7 mouse cellular contexts compared by ENCODE assay signal in genomic region chrX:10718021-10718837, GRCm38 (mm10). TPM values are rescaled to one million over a fixed set of nuclear protein-coding genes. Genes with fewer than 3 reads are reported as not detected.
DNase-seq lines count a peak whose midpoint lies in the region; TF ChIP-seq lines count a peak whose summit lies in the region.

No protein-coding gene starts in this region.

- H3K4me1 ChIP-seq in forebrain, embryonic 10.5 days: peaks cover 41% of the 10 kb centered on the region
- peaks cover 20% of the 10 kb centered on the region for H3K4me1 ChIP-seq in hindbrain, embryonic 10.5 days (replicated peaks)
- H3K4me1 ChIP-seq in midbrain, embryonic 10.5 days: peaks cover 34% of the 10 kb centered on the region
- H3K4me1 ChIP-seq in spleen, adult 2 months (ENCODE audit: control insufficient read depth, insufficient read depth, insufficient read length): no peaks in the 10 kb centered on the region; the same call in 1 of the 2 replicates

- peak; percentile 4 for DNase-seq in ES-CJ7 (ENCODE audit: low read depth, low spot score)
- peak; percentile 32 to 40 for DNase-seq in adrenal gland, postnatal 36 days
- DNase-seq in forebrain, embryonic 10.5 days (ENCODE audit: extremely low spot score, low spot score): peak; percentile 33
- DNase-seq in hindbrain, embryonic 10.5 days (ENCODE audit: low spot score): peak; percentile 31
- DNase-seq in layer of hippocampus, postnatal 36 days: peak; percentile 15 to 21
- DNase-seq in midbrain, embryonic 10.5 days (ENCODE audit: low spot score): peak; percentile 39
- peak in 1 of 2 experiments; percentile 13 for DNase-seq in spleen, adult 2 months (ENCODE audit: low read depth in 1 of 2, low spot score in 2 of 2)

- peaks cover 22% of the 10 kb centered on the region for H3K27me3 ChIP-seq in forebrain, embryonic 10.5 days (ENCODE audit: poor library complexity, severe bottlenecking)
- peaks cover 9% of the 10 kb centered on the region; the same call in 1 of the 2 replicates for H3K27me3 ChIP-seq in hindbrain, embryonic 10.5 days (ENCODE audit: insufficient read depth, poor library complexity, severe bottlenecking)
- peaks cover 5% of the 10 kb centered on the region for H3K27me3 ChIP-seq in midbrain, embryonic 10.5 days (ENCODE audit: low read depth, poor library complexity, severe bottlenecking)
- H3K27me3 ChIP-seq in spleen, adult 2 months (ENCODE audit: control insufficient read depth, insufficient read depth, low read length): no peaks in the 10 kb centered on the region

- H3K36me3 ChIP-seq in forebrain, embryonic 10.5 days (replicated peaks): no peaks in the 10 kb centered on the region
- H3K36me3 ChIP-seq in hindbrain, embryonic 10.5 days: no peaks in the 10 kb centered on the region
- H3K36me3 ChIP-seq in midbrain, embryonic 10.5 days: no peaks in the 10 kb centered on the region
- no peaks in the 10 kb centered on the region for H3K36me3 ChIP-seq in spleen, adult 2 months (ENCODE audit: control insufficient read depth, insufficient read depth, low read length)

- TF ChIP-seq CTCF in spleen, adult 2 months (IDR thresholded peaks at IDR 0.05; ENCODE audit: extremely low read depth, insufficient read depth, insufficient read length, insufficient replicate concordance): no peak

- H3K9me3 ChIP-seq in forebrain, embryonic 10.5 days: no peaks in the 10 kb centered on the region
- H3K9me3 ChIP-seq in hindbrain, embryonic 10.5 days: no peaks in the 10 kb centered on the region
- no peaks in the 10 kb centered on the region; the same call in 1 of the 2 replicates for H3K9me3 ChIP-seq in midbrain, embryonic 10.5 days (replicated peaks)

- peak overlapping the region; percentile 89 for H3K27ac ChIP-seq in forebrain, embryonic 10.5 days
- peak overlapping the region; percentile 89 for H3K27ac ChIP-seq in hindbrain, embryonic 10.5 days
- H3K27ac ChIP-seq in midbrain, embryonic 10.5 days (replicated peaks): peak overlapping the region; percentile 89
- peak overlapping the region; percentile 85 for H3K27ac ChIP-seq in spleen, adult 2 months (ENCODE audit: insufficient read depth, low read length)

- TF ChIP-seq POLR2A in spleen, adult 2 months (IDR thresholded peaks at IDR 0.05; ENCODE audit: low read depth, low read length): no peak

- H3K4me3 ChIP-seq in forebrain, embryonic 10.5 days: peak overlapping the region; percentile 62
- H3K4me3 ChIP-seq in hindbrain, embryonic 10.5 days: peak overlapping the region; percentile 64
- H3K4me3 ChIP-seq in midbrain, embryonic 10.5 days: peak overlapping the region; percentile 64
- peak overlapping the region; percentile 85 for H3K4me3 ChIP-seq in spleen, adult 2 months (ENCODE audit: extremely low read depth, insufficient read depth, insufficient read length)

- 14% methylated on average over 61 of the region's 61 CpGs for WGBS in forebrain, embryonic 10.5 days
- WGBS in hindbrain, embryonic 10.5 days: 14% methylated on average over 61 of the region's 61 CpGs
- WGBS in midbrain, embryonic 10.5 days: 16% methylated on average over 61 of the region's 61 CpGs
- 27% methylated on average over 61 of the region's 61 CpGs for WGBS in spleen, adult 2 months

RNA-seq across cellular contexts. Expression of gene Mid1ip1, which starts 3.4 kb away (rescaled TPM):
- total RNA-seq in adrenal gland, postnatal 36 days (2021): 100 to 1,000 TPM in 1 of 2 experiments, 10 to 100 TPM in 1; 70.8 to 100 TPM
- 43.0 and 47.8 TPM in 2 replicates for polyA plus RNA-seq in forebrain, embryonic 10.5 days (2016; fragmentation: Nextera tagmentation; extraction: Ambion mirVana)
- 42.9 and 49.6 TPM in 2 replicates for polyA plus RNA-seq in hindbrain, embryonic 10.5 days (2016; fragmentation: Nextera tagmentation; extraction: Ambion mirVana)
- 10 to 100 TPM; 85.9 to 87.8 TPM for total RNA-seq in layer of hippocampus, postnatal 36 days (2021)
- polyA plus RNA-seq in midbrain, embryonic 10.5 days (2016; fragmentation: Nextera tagmentation; extraction: Ambion mirVana): 37.4 and 44.0 TPM in 2 replicates
- 16.2 and 18.3 TPM in 2 replicates for polyA plus RNA-seq in spleen, adult 2 months (2012; rRNA removed)
